Mouse (Mus musculus): ENCODE data around the gene 2510009E07Rik. TPM values are rescaled to one million over a fixed set of nuclear protein-coding genes. Genes with fewer than 3 reads are reported as not detected.
A peak's percentile ranks its signal among the peaks of the same experiment; 100 is the strongest.

The 2510009E07Rik gene
- polyA plus RNA-seq (2016; fragmentation: Nextera tagmentation; extraction: Ambion mirVana), result 4.7 and 7.3 TPM in 2 replicates

DNA sequence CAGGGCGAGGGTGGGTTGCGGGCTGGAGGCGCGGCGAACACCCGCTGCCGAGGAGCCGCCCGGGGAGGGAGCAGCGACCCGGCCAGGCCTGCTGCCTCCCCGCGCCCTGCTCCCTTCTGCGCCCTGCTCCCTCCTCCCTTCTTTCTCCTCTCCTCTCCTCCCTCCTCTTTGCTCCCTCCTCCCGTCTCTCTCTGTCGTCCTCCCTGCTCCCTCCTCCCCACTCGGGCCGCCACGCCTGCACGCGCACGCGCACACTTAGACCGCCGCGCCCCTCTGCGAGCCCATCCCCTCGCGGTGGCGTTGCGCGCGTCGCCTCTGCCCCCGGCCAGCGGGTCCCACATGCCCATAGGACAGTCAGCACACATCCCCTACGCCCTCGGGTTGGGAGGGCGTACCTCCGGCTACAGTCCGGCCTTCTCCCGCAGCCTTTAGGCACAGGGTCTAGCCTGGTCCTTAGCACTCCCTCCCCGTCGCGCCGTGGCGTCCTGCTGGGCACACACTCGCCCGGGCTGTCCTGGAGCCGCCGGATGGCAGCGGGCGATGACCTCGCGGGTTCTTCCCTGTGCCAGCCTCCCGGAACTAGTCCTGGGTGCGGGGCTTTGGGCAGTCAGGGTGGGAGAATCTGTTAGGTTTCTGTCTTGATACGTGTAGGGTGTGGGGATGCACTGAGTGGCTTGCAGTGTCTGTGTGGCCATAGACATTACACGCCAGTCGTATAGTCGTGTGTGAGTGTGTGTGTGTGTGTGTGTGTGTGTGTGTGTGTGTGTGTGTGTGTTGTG is at the start of gene 2510009E07Rik:
2510009E07Rik (minus strand) TSS at position 203 of the 779 bp plus-strand sequence.
- no peaks in the 10 kb centered on the region for H3K36me3 ChIP-seq
- H3K4me1 ChIP-seq, result peaks cover 18% of the 10 kb centered on the region
- peak within 1 kb of the TSS; percentile 82 for H3K4me3 ChIP-seq
- H3K9me3 ChIP-seq (replicated peaks), result no peaks in the 10 kb centered on the region
- peak within 1 kb of the TSS; percentile 88 for H3K27ac ChIP-seq
- under 1% methylated on average over 61 of the region's 61 CpGs for WGBS
- H3K27me3 ChIP-seq (ENCODE audit: low read depth, poor library complexity, severe bottlenecking), result peaks cover 21% of the 10 kb centered on the region
- peak; percentile 89 for DNase-seq (ENCODE audit: low spot score)

GRCm38 (mm10) chr16:21743401-21743800 is 48.9 kb upstream of the 2510009E07Rik start:
- Histone ChIP-seq H3K27me3 (ENCODE audit: low read depth, poor library complexity, severe bottlenecking) (no peaks in the 10 kb centered on the region), H3K4me3 (no peak overlapping the region), H3K9me3 (replicated peaks) (no peaks in the 10 kb centered on the region), H3K36me3 (no peaks in the 10 kb centered on the region), H3K4me1 (no peaks in the 10 kb centered on the region), H3K27ac (no peak overlapping the region)
- no peak for DNase-seq (ENCODE audit: low spot score)
- 94% methylated on average over 6 of the region's 6 CpGs for WGBS

DNA sequence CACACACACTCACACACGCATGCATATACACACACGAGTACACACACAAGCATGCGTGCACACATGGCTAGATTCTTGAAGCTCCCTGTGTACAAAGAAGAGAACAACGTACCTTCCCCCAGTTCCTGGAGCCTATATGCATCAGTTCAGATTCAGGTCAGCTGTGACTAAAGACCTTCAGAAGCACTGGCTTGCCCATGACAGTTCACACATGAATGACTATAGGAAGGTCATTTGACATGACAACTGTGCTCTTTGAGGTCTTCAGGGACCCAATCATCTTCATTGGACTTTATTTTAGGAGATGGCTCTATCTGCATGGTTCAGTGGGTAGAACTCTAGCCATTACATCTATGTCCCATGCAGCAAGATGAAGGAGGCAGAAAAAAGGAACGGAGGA is 48.4 kb upstream of the 2510009E07Rik start:
- Histone ChIP-seq H3K36me3 (no peaks in the 10 kb centered on the region), H3K9me3 (replicated peaks) (no peaks in the 10 kb centered on the region), H3K4me3 (no peak overlapping the region), H3K27me3 (ENCODE audit: low read depth, poor library complexity, severe bottlenecking) (no peaks in the 10 kb centered on the region), H3K4me1 (no peaks in the 10 kb centered on the region), H3K27ac (no peak overlapping the region)
- DNase-seq (ENCODE audit: low spot score), result no peak
- WGBS, result 92% methylated on average over 5 of the region's 5 CpGs

- no peaks in the 10 kb centered on the region for H3K9me3 ChIP-seq (replicated peaks)
- no peaks in the 10 kb centered on the region for H3K27me3 ChIP-seq (ENCODE audit: low read depth, poor library complexity, severe bottlenecking)
- no peaks in the 10 kb centered on the region for H3K36me3 ChIP-seq
- no peak overlapping the region for H3K27ac ChIP-seq
- 91% methylated on average over 5 of the region's 5 CpGs for WGBS
- H3K4me1 ChIP-seq, result no peaks in the 10 kb centered on the region
- no peak for DNase-seq (ENCODE audit: low spot score)
- no peak overlapping the region for H3K4me3 ChIP-seq
These were observed 47.9 kb upstream of the 2510009E07Rik start for GRCm38 (mm10) chr16:21742191-21742870.

DNA sequence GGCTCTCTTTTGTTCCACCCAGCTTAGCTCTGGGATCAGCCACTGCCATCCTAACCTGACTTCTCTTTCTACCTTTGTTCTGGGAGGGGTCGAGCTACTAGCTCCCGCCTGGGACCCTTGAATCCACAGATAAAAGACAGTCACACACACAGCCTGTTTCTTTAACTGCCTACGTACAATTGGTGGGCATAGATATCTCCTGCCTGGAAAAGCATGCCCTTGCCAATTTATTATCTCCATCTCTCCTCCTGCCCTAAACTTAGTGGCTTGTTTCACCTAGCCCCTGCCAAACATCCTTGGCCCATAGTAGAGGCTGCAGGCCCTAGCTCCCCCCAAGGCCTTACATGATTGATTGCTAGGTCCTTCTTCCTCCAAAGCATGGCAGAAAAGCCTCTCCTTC is 47.1 kb upstream of the 2510009E07Rik start:
- no peak for DNase-seq (ENCODE audit: low spot score)
- H3K4me3 ChIP-seq, result no peak overlapping the region
- H3K27me3 ChIP-seq (ENCODE audit: low read depth, poor library complexity, severe bottlenecking), result no peaks in the 10 kb centered on the region
- no peak overlapping the region for H3K27ac ChIP-seq
- H3K9me3 ChIP-seq (replicated peaks), result no peaks in the 10 kb centered on the region
- H3K4me1 ChIP-seq, result no peaks in the 10 kb centered on the region
- WGBS, result 86% methylated on average over 3 of the region's 3 CpGs
- no peaks in the 10 kb centered on the region for H3K36me3 ChIP-seq

DNA sequence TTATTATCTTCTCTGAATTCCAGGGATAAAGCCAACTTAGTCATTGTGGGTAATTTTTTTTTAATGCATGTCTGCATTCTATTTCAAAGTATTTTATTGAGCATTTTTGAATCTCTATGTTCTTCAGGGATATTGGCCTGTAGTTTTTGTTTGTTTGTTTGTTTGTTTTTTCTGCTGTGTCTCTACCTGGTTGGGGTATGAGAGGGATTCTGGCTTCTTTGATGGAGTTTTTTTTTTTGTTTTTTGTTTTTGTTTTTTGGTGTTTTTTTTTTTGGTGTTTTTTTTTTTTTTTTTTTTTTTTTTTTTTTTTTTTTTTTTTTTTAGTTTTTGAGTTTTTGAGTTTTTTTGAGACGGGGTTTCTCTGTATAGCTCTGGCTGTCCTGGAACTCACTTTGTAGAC is 41.2 kb upstream of the 2510009E07Rik start:
- no peak overlapping the region for H3K27ac ChIP-seq
- 93% methylated on average over 1 of the region's 1 CpGs for WGBS
- no peaks in the 10 kb centered on the region for H3K4me1 ChIP-seq
- H3K36me3 ChIP-seq, result no peaks in the 10 kb centered on the region
- no peak overlapping the region for H3K4me3 ChIP-seq
- DNase-seq (ENCODE audit: low spot score), result no peak
- no peaks in the 10 kb centered on the region for H3K27me3 ChIP-seq (ENCODE audit: low read depth, poor library complexity, severe bottlenecking)
- no peaks in the 10 kb centered on the region for H3K9me3 ChIP-seq (replicated peaks)

GRCm38 (mm10) chr16:21727897-21728364 is 33.5 kb upstream of the 2510009E07Rik start:
- 53% methylated on average over 10 of the region's 10 CpGs for WGBS

GRCm38 (mm10) chr16:21727421-21727820 is 33.0 kb upstream of the 2510009E07Rik start:
- Histone ChIP-seq H3K4me1 (no peaks in the 10 kb centered on the region), H3K4me3 (no peak overlapping the region), H3K27ac (no peak overlapping the region), H3K9me3 (replicated peaks) (no peaks in the 10 kb centered on the region), H3K27me3 (ENCODE audit: low read depth, poor library complexity, severe bottlenecking) (no peaks in the 10 kb centered on the region), H3K36me3 (no peaks in the 10 kb centered on the region)
- DNase-seq (ENCODE audit: low spot score), result no peak
- 95% methylated on average over 3 of the region's 3 CpGs for WGBS

More at GRCm38 (mm10) chr16:21727897-21728364, 33.5 kb upstream of the 2510009E07Rik start:
- no peaks in the 10 kb centered on the region for H3K9me3 ChIP-seq (replicated peaks)
- no peaks in the 10 kb centered on the region for H3K4me1 ChIP-seq
- DNase-seq (ENCODE audit: low spot score), result peak; percentile 62
- H3K36me3 ChIP-seq, result no peaks in the 10 kb centered on the region
- no peaks in the 10 kb centered on the region for H3K27me3 ChIP-seq (ENCODE audit: low read depth, poor library complexity, severe bottlenecking)
- no peak overlapping the region for H3K4me3 ChIP-seq
- no peak overlapping the region for H3K27ac ChIP-seq

- DNase-seq (ENCODE audit: low spot score), result no peak
- no peaks in the 10 kb centered on the region for H3K27me3 ChIP-seq (ENCODE audit: low read depth, poor library complexity, severe bottlenecking)
- H3K4me1 ChIP-seq, result no peaks in the 10 kb centered on the region
- H3K9me3 ChIP-seq (replicated peaks), result no peaks in the 10 kb centered on the region
- WGBS, result 91% methylated on average over 1 of the region's 1 CpGs
- H3K36me3 ChIP-seq, result no peaks in the 10 kb centered on the region
- H3K4me3 ChIP-seq, result no peak overlapping the region
- no peak overlapping the region for H3K27ac ChIP-seq
These were observed 29.8 kb upstream of the 2510009E07Rik start for GRCm38 (mm10) chr16:21724261-21724660.

- Histone ChIP-seq H3K4me3 (no peak overlapping the region), H3K27me3 (ENCODE audit: low read depth, poor library complexity, severe bottlenecking) (no peaks in the 10 kb centered on the region), H3K36me3 (no peaks in the 10 kb centered on the region), H3K9me3 (replicated peaks) (no peaks in the 10 kb centered on the region), H3K4me1 (no peaks in the 10 kb centered on the region), H3K27ac (no peak overlapping the region)
- DNase-seq (ENCODE audit: low spot score), result no peak
- WGBS, result 86% methylated on average over 7 of the region's 7 CpGs
These were observed 25.3 kb upstream of the 2510009E07Rik start for GRCm38 (mm10) chr16:21719770-21720169.

GRCm38 (mm10) chr16:21714516-21714915 is 20.1 kb upstream of the 2510009E07Rik start:
- Histone ChIP-seq H3K27me3 (ENCODE audit: low read depth, poor library complexity, severe bottlenecking) (no peaks in the 10 kb centered on the region), H3K27ac (no peak overlapping the region), H3K9me3 (replicated peaks) (no peaks in the 10 kb centered on the region), H3K4me3 (no peak overlapping the region), H3K36me3 (no peaks in the 10 kb centered on the region), H3K4me1 (no peaks in the 10 kb centered on the region)
- DNase-seq (ENCODE audit: low spot score), result no peak
- WGBS, result 88% methylated on average over 10 of the region's 10 CpGs

- DNase-seq (ENCODE audit: low spot score), result no peak
- no peaks in the 10 kb centered on the region for H3K9me3 ChIP-seq (replicated peaks)
- H3K27ac ChIP-seq, result no peak overlapping the region
- H3K36me3 ChIP-seq, result no peaks in the 10 kb centered on the region
- H3K4me3 ChIP-seq, result no peak overlapping the region
- H3K27me3 ChIP-seq (ENCODE audit: low read depth, poor library complexity, severe bottlenecking), result no peaks in the 10 kb centered on the region
- 12% methylated on average over 2 of the region's 2 CpGs for WGBS
- H3K4me1 ChIP-seq, result no peaks in the 10 kb centered on the region
These were observed 15.9 kb upstream of the 2510009E07Rik start for GRCm38 (mm10) chr16:21710321-21710720.

GRCm38 (mm10) chr16:21704691-21705090 is 10.2 kb upstream of the 2510009E07Rik start:
- WGBS, result 65% methylated on average over 5 of the region's 5 CpGs
- no peaks in the 10 kb centered on the region for H3K27me3 ChIP-seq (ENCODE audit: low read depth, poor library complexity, severe bottlenecking)
- peaks cover 7% of the 10 kb centered on the region; the same call in 1 of the 2 replicates for H3K4me1 ChIP-seq
- H3K4me3 ChIP-seq, result no peak overlapping the region
- no peaks in the 10 kb centered on the region for H3K9me3 ChIP-seq (replicated peaks)
- H3K36me3 ChIP-seq, result no peaks in the 10 kb centered on the region
- DNase-seq (ENCODE audit: low spot score), result no peak
- no peak overlapping the region for H3K27ac ChIP-seq

Data from limb, embryonic 10.5 days (tissue).